Mouse (Mus musculus) retina, postnatal 7 days (tissue): ENCODE measurements at regions not wholly inside any gene's neighbourhood (a gene's known extent, or its start where the extent isn't known, plus 50 kb on each side); places are given as distances from the start of the nearest gene placed in this dataset.
A peak's percentile ranks its signal among the peaks of the same experiment; 100 is the strongest.

Source experiments
- DNase-seq: peaks from one replicate; pipeline ENCODE4 v3.0.0-alpha.2; 2012; ENCODE audit warnings: low read depth, low spot score

DNA sequence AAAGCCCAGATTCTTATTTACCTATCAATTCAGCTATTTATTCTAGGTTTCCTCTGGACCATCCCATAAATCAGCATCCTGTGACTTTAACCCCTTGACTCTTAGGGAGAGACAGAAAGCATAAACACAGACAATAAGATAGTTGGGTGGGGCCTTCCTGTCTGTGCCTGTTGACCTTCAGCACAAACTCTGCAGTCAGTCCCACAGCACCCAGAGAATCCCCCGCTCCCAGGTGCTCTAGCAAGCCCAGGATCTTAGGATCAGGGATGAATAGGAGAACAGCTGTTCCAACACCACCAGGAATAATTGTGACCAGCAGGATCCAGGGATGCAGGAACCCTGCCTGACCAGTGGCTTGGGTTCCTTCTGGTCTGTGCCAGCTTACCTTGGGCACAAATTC, 107.8 kb downstream of the Basp1 start:
- no peak for DNase-seq

DNA sequence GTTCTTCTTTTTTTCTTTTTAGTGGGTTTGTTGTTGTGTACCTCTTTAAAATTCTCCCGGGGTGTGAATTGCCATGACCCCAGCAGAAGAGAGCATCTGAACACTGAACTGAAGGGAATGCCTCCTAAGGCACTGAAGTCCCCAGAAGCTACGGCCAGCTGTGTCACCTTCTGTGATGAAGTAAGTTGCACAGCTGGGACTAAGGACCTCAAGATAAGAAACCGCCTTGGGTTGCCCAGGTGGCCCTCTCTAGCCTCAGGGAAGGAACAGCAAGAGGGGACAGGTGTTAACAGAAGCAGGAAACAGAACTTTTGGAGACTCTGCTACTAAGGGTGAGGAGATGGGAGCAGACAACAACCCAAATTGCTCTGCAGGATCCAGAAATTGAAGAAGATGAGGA, 110.2 kb downstream of the Basp1 start:
- DNase-seq: no peak

- no peak for DNase-seq
These were observed 110.8 kb downstream of the Basp1 start for GRCm38 (mm10) chr15:25302671-25303294.

DNA sequence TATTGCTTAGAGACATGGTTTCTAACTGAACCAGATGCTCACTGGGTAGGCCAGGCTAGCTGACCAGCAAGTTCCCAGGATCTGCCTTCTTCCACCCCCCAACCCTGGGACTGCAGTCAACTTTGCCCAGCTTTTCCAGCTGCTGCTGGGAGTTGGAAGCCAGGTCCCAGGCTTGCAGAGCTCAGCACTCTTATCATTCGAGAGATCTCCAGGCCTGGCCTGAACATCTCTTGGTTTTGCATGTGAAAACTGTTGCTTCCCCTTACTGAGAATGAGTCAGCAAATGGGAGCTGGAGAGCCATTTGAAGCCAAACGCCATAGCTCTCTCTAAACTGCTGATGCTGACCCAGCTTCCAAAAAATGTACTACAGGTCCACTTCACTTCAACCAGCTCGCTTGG, 111.8 kb downstream of the Basp1 start:
- no peak for DNase-seq

GRCm38 (mm10) chr15:25297278-25297677, 116.3 kb downstream of the Basp1 start:
- no peak for DNase-seq

GRCm38 (mm10) chr15:25296714-25297113, 116.8 kb downstream of the Basp1 start:
- DNase-seq: no peak

DNA sequence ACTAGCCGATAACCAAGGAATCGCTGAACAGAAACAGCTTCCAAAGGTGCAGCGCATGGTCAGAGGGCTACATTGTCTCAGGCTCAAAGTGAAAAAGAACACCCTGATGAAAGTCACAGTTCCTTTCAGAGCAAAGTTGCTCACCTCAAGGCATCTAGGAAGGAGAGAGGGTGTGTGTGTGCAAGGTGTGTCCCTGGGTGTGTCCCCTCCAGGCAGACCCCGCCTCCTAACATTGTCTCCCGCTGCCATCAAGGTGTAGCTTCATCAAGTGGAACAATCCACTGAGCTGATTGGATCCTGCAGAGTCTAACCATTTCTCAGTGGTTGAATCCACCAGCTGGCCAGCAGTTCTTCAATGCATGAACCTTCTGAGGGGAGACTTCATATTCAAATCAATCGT, 117.8 kb downstream of the Basp1 start:
- no peak for DNase-seq

- DNase-seq: no peak
These were observed 122.3 kb downstream of the Basp1 start for GRCm38 (mm10) chr15:25291231-25291691.

DNA sequence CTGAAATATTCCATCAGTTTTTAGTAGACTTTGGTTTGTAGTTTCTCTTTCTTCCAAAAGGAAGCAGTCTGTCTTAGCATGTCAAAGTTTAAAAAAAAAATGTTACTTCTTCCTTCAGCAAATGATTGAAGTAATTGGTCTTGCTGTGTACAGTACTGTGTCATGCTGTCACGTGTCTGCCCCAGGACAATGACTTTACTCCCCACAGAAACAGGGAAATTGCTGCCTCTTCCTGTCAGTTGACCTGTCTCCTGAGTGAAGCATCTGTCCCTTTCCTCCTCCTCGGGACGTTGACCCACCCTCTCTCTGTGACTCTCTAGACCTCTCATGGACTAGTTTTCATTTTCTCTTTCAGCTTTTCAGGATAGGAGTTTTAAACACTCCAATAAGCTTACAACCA, 125.7 kb downstream of the Basp1 start:
- DNase-seq: no peak

DNA sequence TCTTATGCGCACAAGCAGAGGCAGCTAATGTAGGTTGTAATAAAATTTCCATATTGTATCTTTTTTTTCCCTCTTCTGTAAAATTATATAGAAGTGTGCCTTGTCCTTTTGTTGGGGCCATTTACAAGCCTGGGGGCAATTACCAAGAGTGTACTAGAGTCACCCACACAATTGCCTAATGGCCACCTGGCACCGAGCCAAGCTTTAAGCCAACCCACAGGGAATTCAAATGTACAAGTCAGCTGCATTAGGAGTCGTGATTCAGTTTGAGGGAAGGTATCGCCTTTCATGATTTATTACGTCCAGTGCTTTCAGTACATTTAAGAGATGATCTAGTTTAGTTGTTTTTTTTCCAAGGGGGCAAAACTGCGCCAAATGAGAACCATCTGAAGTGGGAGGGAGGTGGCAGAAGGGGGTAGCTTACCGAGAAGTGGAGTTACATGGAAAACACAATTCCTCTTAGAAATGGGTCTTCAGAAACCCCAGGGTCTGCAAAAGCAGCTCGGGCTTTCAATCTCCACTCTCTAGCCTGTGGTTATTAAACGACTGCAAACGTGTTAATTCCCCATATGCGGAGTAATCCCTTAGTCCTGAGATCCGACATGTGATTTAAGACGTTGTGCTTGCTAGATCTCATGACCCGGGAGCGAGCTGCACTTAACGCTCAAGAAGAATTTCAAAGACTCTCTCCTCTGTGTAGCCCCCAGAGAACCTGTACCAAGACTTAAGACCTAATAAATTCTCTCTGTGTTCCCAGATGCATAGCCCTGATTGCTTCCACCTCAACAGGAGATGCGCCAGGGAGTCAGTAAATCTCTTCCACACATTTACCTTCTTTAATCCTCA, 129.0 kb downstream of the Basp1 start:
- peak; percentile 25 for DNase-seq

DNA sequence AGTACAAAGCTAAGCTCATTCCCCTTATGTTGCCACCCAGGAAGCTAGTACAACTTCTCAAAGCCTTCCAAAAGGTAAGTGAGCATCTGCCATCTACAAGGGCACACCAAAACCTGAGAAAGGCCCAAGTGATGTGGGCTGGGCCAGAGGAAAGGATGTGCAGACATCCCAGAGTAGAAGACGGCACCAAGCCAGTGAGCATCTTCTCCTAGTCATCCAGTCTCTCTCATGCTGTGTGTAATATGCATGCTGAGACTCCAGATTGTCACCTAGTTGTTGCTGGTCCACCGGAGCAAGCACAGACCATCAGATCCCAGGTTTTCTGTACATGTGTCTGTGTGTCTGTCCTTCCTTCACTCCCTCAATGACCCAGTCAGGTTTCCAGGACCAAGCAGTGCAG, 129.9 kb downstream of the Basp1 start:
- DNase-seq: no peak

DNA sequence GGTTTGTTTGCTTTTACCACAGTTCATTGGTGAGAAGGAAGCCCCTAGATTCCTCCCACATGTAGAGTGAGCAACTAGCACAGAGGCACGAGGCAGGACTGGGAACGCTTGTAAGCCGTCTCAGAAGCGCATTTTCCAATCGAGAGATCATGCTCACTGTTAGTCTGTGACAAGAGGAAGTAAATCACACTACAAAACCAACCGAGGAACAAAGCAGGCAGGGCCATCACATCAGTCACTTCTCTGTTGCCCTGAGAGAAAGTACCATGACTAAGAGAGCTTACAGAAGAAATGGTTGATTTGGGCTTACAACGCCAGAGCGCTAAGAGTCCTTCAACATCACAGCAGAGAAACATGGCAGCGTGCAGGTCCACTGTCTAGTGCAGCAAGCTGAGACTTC, 131.2 kb downstream of the Basp1 start:
- DNase-seq: no peak

GRCm38 (mm10) chr15:25281942-25282341, 131.6 kb downstream of the Basp1 start:
- no peak for DNase-seq

GRCm38 (mm10) chr15:25278317-25279156, 135.0 kb downstream of the Basp1 start:
- DNase-seq: no peak

DNA sequence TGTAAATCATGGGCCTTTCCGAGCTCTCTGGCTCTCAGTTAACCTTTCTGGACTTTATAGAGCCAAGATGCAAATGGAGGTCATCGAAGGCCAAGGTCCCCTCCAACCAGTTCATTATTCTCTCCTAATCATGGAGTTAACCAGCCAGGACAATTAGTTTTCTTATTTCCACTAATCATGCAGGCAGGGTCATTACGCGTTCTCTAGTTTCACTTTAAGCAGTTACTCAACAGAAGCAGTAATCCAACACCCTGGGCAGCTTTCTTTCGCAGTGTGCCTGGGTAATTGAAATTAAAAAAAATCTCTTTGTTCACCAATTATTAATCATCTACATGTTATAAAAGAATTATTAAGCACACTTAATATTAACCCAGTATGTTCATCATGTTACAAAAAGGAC, 137.3 kb downstream of the Basp1 start:
- DNase-seq: no peak

- DNase-seq: no peak
These were observed 141.7 kb downstream of the Basp1 start for GRCm38 (mm10) chr15:25271886-25272285.

DNA sequence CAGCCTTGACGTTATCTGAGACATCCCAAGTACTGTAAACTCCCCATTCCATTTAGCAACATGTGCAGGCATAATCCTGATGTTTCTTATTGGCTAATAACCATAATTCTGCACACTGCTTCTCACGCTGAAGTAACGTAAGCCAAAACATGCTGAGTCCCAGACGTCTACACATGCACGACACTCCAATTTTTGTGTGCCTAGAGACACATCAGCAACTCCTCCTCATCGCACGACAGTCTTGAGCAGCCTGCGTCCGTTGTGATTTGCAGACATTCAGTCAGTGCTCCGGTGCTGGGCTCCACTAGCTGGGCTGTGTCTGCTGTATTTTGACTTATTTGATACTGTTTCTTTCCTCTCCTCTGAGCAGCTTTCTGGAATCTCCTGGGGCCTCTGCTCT, 143.2 kb downstream of the Basp1 start:
- DNase-seq: no peak

- no peak for DNase-seq
These were observed 144.1 kb downstream of the Basp1 start for GRCm38 (mm10) chr15:25269345-25269996.

- no peak for DNase-seq
These were observed 145.1 kb downstream of the Basp1 start for GRCm38 (mm10) chr15:25268436-25268835.

- DNase-seq: no peak
These were observed 146.1 kb downstream of the Basp1 start for GRCm38 (mm10) chr15:25267509-25267908.

DNA sequence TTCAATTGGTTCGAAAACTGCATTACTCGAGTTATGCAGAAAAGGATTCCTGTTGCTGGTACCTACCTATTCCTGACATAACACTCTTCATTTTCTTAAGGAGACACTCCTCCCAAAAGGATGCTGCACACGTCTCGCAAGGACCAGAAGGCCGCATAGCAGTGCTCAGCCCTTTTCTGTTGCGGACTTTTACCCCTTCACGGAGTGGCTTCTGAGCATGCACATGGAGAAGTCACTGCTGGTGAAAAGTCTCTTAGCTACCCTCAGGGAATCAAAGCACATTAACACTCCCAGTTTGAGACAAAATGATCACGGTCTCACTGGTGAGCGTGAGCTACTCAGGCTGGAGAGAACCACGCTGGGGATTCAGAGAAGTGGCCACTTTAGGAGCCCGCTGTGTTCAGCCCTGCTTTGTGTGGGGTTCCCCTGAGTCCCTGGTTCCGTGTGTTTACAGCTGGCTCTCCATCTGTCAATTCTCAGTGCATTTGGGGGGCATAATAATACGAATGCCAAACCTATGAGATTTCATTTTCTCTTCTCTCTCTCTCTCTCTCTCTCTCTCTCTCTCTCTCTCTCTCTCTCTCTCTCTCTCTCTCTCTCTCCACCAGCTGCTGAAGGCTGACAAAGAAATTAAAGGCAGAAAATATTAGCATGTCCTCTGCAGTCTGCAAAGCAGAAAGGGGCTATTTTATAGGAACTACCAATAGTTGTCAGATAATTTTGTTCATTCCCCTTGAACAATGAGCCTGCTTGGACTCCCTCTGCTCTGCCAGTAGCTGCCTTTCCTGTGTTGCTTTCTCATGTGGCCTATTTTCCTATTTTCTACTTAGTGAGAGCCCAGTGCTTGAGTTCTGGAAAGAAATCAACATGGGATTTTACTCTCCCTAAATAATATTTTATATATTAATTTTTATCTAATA, 160.7 kb downstream of the Basp1 start:
- no peak for DNase-seq
